Mouse (Mus musculus) layer of hippocampus, adult 2 months (tissue): Measurements from ENCODE around the gene Sipa1l3. TPM values are rescaled to one million over a fixed set of nuclear protein-coding genes. Genes with fewer than 3 reads are reported as not detected.

Experiments
- DNase-seq, 2 experiments: peaks; one replicate each; pipeline ENCODE4 v3.0.0; 2022; ENCODE audit warnings: low spot score in 2 of 2
- H3K27ac ChIP-seq: fragments of 200-600 bp; 2 replicates; pipeline ENCODE4 v1.8.1; 2022
- H3K4me3 ChIP-seq: fragments of 200-600 bp; 2 replicates; pipeline ENCODE4 v1.8.1; 2022; ENCODE audit warnings: mild to moderate bottlenecking
- CTCF ChIP-seq: fragments of 200-600 bp; conservative IDR thresholded peaks from 2 replicates; pipeline ENCODE4 v1.8.1; 2022; ENCODE audit warnings: antibody characterized with exemption, mild to moderate bottlenecking, moderate library complexity
- total RNA-seq, 2 experiments: library from RNA; stranded (reverse); gene quantifications; 2 replicates each; pipeline ENCODE4 v1.2.3; 2021

Sipa1l3 gene
- total RNA-seq, 2 experiments from 2014 or later, result 240 to 260 TPM

DNA sequence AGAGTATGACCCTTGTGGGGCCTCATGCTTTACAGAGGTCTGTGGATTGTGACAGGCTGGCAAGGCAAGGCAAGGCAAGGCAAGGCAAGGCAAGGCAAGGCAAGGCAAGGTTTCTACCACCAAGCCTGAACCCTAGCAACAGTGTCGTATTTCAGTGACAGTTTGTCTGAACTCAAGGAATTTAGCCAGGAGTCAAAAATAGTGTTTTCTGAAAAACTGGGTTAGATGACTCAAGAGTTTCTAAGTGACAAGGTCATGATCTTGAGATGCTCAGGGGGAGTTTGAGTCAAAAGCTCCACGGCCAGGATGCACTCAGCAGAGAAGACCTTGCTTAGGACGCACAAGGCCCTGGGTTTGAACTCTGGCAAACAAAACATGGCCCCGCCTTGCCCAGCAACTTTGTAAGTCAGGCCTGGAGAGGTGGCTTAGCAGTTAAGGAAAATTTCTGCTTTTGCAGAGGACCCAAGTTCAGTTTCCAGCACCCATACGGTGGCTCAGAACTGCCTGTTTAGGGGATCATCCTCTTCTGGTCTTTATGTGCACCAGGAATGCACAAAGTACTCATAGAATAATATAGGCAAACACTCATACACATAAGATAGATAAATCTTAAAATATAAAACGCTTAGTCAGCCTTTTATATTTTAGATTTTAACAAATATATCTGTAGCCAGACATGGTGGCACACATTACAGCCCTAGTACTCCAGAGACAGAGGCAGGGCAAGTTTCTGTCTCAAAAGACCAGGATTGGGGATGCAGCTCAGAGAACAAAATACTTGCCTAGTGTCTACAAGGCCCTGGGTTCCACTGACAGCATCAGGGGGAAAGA is 182.4 kb downstream of the Sipa1l3 start:
- Histone ChIP-seq H3K27ac (peak overlapping the region; percentile 72; the same call in 1 of the 2 replicates), H3K4me3 (no peak overlapping the region)
- no peak for TF ChIP-seq CTCF
- DNase-seq, result no peak

DNA sequence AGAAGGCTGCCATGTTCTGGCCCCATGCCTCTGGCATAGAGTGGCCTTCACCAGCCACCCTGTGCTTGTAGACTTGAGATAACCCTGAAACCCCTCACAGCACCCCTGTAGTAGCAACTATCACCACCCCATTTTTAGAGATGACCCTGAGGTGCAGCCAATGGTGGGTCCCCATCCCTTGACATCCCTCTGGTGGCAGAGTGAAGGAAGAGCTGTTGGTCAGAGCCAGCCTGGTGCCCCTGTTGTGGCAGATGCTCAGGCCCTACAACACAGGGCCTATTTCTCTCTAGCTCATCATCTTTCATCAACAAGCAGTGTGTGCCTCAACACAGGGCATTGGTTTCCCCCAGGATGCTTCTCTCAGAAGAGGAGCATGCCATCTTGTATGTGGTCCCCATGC is 183.2 kb downstream of the Sipa1l3 start:
- Histone ChIP-seq H3K4me3 (no peak overlapping the region), H3K27ac (peak overlapping the region; percentile 72)
- DNase-seq, result no peak
- TF ChIP-seq CTCF, result peak; percentile 67

DNA sequence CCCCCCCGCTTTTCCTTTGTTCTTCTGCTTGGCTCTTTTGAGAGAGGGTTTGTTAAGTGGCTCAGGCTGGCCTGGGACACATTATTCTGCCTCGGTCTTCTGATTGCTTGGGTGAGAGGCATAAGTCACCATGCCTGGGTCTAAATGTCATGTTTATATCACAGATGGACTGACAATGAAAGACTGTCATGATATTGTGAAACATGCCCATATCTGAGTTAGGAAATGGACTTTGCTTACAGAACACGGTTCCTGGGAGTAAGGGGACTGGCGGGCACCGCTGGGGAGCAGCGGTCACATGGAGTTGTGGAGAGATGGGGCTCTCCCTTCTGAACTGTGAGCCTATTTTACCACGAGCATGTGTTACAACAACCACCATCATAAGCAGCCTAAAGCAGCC is 184.3 kb downstream of the Sipa1l3 start:
- no peak for TF ChIP-seq CTCF

DNA sequence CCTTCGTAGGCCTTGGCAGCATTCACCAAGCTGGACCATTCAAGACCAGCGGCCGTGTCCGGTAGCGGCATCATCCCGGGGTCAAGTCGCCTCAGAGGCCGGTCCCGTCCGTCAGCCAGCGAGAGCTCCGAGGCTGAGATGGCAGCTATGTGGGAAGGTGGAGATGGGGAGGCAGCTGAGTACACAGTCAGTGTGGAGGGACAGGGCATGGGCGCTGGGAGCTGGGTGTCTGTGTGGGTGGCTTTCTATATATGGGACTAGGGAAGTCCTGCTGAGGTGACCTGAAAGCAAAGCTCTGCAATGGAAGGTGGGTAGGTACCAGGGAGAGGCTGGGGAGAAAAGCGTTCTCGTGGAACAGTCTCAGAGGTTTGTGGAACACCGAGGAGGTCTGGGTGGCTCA is 189.5 kb downstream of the Sipa1l3 start:
- TF ChIP-seq CTCF, result no peak
- DNase-seq, result no peak
- H3K4me3 ChIP-seq, result no peak overlapping the region
- peak overlapping the region; percentile 88 for H3K27ac ChIP-seq

More for the DNA sequence above, 184.3 kb downstream of the Sipa1l3 start:
- no peak overlapping the region for H3K4me3 ChIP-seq
- peak overlapping the region; percentile 72; the same call in 1 of the 2 replicates for H3K27ac ChIP-seq
- DNase-seq, result no peak

DNA sequence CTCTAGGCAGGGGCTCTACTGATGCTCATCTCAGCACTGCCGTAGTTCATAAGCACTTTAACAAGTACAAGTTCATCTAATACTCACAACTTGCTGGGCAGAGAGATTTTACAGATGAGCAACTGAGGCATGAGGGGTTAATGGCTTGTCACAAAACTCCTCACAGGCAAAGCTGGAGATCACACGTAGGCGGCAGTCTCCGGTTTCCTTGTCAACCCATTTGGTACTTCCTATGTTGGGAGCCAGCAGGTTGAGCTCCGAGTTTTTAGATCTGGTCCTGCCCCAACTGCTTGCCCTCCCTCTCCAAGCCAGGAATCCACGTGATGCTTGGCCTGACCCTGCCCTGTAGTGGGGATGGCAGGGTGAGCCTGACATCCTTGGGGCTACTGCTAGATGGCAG is 191.4 kb downstream of the Sipa1l3 start:
- H3K27ac ChIP-seq, result peak overlapping the region; percentile 88
- no peak for DNase-seq
- TF ChIP-seq CTCF, result no peak
- H3K4me3 ChIP-seq, result no peak overlapping the region

DNA sequence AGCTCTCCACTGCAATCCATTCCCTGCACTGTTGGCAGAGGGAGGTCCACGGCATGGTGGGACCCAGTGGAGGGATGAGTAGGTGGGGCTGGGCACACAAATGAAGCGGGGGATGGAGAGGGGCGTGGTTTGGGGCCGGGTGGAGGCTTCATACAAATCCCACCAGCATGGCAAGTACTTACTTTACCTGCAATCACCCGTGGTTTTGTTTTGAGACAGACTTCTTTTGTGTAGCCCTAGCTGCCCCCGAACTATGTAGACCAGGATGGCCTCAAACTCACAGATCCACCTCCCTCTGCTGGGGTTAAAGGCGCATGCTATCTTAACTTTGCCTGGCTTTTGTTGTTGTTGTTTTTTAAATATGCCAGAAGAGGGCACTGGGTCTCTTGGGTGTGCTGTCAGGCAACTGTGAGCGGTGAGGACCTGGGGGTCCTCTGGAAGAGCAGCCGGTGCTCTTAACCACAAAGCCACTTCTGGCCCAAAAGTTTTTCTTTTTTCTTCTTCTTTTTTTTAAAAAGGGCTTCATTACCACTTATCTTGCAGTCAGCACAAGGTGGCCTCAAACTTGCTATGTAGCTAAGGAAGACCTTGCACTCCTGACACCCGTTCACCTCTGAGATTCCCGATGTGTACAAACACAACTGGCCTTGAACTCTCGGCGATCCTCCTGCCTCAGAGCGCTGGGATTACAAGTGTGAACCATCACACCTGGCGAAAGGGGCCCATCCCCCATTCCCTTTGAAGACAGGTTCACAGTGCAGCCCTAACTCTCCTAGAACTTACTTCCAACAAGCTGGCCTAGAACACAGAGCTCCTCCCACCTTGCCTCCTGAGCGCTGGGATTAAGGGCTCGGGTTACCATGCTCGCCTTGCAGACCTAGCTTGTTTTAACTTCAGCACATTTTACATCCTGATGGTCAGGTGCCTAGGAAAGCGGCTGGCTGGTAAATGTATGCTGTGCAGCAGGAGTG is 198.8 kb downstream of the Sipa1l3 start:
- no peak for DNase-seq
- H3K27ac ChIP-seq, result peak overlapping the region; percentile 98
- no peak overlapping the region for H3K4me3 ChIP-seq
- peak; percentile 64 for TF ChIP-seq CTCF

DNA sequence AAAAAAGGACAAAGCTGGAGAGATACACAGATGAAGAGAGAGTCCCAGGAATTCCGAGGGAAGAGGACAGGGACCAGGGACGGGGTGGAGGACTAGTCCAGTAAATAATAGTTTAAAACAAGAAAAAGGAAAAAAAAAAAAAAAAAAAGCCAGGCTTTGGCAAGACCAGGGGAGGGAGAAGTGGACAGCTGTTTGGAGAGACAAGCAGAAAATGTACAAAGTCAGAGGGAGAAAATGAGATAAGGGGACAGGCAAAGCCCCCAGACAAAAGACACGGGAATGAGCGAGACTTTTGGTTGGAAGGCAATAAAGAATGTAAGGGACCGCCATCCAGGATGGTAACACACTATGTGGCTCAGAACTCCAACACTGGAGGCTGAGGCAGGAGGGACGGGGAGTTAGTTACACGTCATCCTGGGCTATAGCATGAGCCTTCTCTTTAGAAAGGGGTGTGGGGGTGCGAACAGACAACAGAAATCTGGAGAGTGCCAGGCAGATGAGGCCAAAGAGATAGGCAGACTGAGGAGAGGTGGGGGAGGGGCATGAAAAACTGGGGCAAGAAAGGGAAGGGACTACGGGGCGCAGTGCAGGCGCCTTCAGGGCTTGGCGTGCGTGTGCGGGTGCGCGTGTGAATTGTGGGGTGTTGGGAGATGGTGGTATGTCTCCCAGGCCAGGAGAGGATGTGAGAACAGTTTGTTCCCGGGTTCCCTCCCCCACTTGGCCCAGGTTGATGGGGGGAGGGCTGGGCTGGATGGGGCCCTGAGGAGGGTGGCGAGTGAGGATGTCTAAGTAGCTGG is 200.1 kb downstream of the Sipa1l3 start:
- TF ChIP-seq CTCF, result no peak
- peak overlapping the region; percentile 98 for H3K27ac ChIP-seq
- H3K4me3 ChIP-seq, result no peak overlapping the region
- peak; percentile 46 to 47 for DNase-seq

DNA sequence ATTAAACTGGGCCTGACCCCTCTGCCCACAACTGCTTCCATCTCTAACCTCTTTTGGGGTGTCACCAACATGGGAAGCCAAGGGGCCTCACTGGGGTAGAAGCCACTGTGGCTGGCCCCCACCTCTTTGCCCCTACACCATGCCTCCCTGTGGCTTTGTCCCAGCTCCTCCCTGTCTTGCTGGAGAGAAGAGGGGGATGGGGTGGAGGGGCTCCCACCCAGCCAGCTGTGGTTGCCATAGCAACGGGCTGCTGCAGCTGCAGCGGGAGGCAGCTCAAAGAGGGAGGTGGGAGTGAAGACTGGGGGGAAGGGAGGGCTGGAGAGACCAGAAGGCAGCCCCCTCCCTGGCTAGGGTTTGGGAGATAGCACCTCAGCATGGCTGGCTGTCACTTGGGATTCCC is 200.9 kb downstream of the Sipa1l3 start:
- Histone ChIP-seq H3K4me3 (no peak overlapping the region), H3K27ac (peak overlapping the region; percentile 98)
- TF ChIP-seq CTCF, result no peak
- DNase-seq, result peak in 1 of 2 experiments; percentile 57

DNA sequence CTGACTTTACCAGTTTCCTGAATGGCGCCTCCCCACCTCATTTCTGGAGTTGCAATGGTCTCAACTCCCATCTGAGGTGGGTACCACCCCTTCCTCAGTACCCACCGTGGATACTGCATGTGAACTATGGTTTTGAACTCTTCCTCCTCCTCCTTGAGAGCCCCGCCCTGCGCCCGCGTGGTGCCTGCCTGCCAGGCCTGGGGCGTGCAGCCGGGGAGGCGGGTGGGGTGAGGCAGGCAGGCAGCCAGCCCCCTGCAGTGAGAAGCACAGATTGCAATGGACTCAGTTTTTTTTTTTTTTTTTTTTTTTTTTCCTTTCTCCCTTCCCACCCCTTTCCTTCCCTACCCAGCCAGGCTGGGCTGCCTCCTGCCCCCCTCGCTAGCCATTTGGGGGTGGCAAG is 201.5 kb downstream of the Sipa1l3 start:
- H3K27ac ChIP-seq, result peak overlapping the region; percentile 98
- peak; percentile 62 for TF ChIP-seq CTCF
- H3K4me3 ChIP-seq, result no peak overlapping the region
- peak; percentile 63 to 72 for DNase-seq

DNA sequence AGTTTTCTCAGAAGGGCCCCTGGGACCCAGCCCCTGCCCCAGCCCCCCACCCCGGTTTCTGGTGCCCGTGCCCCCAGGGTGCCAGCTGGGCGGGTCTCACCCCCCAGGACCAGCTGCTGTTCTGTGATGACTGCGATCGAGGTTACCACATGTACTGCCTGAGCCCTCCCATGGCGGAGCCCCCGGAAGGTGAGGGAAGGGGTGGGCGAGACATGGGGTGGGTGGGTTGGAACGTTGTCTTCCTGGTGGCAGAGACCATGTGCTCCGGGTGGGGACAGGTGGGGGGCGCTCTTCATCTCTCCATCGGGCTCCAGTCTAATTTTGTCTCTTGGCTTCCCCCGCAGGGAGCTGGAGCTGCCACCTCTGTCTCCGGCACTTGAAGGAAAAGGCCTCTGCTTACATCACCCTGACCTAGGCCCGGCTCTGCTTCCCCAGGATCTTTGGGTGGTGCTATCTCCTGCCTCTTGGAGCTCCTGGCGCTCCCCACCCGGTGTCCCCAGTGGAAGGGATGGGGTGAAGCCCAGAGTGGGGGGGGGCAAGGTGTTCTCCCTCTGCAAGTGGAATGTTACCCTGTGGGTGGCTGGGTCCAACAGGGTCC is 202.2 kb downstream of the Sipa1l3 start:
- DNase-seq, result peak in 1 of 2 experiments; percentile 55
- H3K4me3 ChIP-seq, result peak overlapping the region; percentile 41; the same call in 1 of the 2 replicates
- peak overlapping the region; percentile 98 for H3K27ac ChIP-seq
- TF ChIP-seq CTCF, result no peak

DNA sequence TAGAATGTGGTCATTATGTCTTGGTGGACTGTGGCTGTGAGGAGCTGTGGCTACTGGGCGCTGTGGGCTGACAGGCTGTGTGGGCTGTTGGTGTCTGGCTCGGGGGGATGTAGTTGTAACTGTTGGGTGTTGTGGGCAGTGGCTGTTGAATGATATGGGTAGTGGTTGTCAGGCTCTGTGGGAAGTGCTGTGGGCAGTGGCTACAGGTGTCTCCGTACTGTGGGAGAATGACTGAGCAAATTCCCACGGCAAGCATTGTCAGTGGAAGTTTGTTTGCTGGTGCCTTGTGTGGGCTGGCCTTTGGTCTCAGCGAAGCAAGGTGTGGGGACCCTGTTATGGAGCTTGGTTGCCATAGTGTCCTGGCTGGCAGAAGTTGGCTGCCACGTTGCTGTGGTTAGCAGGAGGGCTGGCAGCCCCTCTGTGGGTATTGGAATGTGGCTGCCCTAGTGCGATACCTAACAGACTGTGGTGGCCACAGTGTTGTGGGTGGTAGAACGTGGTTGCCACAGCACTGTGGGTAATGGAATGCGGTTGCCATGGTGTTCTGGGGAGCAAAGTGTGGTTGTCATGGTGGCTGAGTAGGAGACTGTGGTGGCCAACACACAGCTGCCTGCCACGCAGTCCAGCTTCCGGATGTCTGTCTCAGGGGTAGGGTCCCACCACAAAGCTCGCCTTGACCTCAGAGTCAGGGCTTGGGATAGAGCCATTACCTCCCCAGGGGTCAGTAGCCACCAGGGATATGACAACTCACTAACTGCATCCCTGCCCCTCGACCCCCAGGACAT is 203.4 kb downstream of the Sipa1l3 start:
- DNase-seq, result peak; percentile 76 to 87
- Histone ChIP-seq H3K4me3 (peak overlapping the region; percentile 41), H3K27ac (peak overlapping the region; percentile 98)
- no peak for TF ChIP-seq CTCF
